Mouse (Mus musculus) retina, postnatal 1 day (tissue): Measurements from ENCODE around the gene Cct8l1.

Experiments used
- DNase-seq: peaks from one replicate; pipeline ENCODE4 v3.0.0-alpha.2; 2012

The Cct8l1 gene

DNA sequence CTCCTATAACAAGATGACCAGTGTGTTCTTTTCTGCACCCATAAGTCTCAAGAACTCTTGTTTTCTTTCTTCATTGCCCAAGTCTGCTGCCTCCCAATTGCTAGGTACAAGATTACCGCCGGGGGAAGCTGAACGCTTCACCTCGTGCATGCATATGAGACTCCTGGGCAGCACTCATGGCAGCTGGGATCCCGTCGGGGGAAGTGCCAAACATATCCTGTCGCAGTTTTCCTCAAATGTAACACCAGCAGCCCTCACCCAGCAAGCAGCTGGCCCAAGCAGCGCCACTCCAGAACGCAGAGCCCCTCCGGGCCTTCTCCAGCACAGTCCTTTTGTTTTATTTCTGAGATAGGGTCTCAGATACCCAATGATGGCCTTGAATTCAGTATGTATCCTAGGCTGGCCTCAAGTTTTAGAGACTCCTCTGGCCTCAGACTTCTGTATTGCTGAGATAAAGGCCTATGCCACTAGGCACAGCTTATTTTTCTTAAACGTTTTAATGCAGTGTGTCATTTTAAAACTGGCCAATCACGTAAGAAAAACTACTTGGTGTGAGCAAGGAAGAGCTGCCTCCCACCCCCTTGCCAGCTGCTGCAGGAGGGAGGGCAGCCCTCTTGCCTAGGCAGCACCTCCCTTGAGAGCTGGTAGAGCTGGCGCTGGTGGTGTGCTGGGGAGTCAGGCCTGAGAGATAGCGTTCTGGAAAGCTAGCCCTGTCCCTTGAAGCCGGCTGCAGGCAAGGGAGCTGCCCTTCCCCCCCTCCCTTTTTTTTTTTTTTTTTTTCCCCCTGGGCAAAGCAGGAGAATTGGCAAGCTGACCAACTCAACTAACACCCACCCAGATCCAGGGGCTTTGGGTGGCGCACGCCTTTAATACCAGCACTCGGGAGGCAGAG lies 16.6 kb downstream of the Cct8l1 start:
- no peak for DNase-seq

DNA sequence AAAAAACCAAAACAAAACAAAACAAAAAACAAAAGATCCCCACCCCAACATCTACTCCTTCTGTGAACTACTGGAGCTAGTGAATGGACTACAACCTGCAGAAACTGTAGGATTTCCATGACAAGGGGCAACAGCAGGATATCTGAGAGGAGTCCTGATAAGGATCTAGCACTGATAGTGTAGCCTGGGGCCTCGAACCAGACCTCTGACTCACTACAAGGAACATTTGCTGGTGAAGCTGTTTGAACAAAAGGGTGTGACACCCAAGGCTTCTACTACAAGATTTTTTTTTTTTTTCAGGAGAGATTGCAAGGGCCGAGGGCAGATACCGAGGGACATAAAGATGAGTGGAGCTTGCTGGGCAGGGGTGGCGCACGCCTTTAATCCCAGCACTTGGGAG lies 17.4 kb downstream of the Cct8l1 start:
- DNase-seq, result no peak

DNA sequence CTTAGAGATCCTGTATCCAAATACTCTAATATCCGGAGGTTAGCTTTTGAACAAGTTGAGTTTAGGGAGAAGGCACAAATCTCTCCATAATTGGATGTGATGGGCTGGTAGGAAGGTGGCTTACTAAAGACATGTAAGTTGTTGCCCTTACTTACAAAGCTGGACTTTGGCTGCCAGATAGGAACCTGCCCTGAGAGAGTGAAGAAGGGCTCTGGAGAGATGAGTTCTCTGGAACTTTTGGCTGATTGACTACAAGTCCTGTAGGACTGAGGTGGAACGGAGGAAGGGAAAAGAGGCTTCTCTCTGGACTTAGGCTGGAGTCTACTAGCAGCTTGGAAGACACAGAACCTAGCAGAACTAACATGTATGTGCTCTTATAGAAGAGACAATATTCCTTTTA lies 19.7 kb downstream of the Cct8l1 start:
- no peak for DNase-seq

GRCm38 (mm10) chr5:25536451-25536850 lies 20.6 kb downstream of the Cct8l1 start:
- no peak for DNase-seq

DNA sequence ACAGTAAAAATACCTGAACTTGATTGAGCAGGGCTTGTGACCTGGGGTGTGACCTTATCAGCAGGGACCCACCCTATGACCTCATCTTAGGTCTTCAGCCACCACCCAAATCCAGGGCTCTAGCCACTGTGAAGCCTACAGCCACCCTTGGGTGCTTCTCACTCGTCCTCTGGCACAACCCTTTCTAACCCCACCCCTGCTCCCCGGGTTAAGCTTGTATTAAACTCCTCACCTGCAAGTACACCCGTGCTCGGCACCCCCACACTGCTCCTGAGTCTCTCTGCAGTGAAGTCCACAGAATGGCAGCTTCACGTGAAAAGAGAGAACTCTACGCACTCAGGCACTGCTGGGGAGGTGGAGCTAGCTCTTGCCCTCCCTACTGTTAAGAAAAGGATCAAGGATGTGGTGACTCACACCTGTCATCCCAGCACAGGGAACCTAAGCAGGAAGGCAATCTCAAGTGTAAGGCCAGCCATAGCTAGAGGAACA lies 21.1 kb downstream of the Cct8l1 start:
- DNase-seq, result no peak

GRCm38 (mm10) chr5:25540412-25540811 lies 24.5 kb downstream of the Cct8l1 start:
- DNase-seq, result no peak

DNA sequence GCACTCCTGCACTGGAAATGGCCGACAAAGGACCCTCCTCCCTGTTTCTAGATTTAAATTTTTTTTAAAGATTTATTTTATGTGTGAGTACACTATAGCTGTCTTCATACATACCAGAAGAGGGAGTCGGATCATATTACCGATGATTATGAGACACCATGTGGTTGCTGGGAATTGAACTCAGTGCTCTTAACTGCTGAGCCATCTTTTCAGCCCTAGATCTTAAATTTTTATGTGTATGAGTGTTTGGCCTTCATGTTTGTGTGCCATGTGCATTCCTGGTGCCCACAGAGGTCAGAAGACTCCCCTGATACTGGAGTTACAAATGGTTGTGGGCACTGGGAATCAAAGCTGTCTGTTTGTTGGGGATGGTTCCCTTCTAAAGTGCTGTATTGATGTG lies 25.1 kb downstream of the Cct8l1 start:
- no peak for DNase-seq

DNA sequence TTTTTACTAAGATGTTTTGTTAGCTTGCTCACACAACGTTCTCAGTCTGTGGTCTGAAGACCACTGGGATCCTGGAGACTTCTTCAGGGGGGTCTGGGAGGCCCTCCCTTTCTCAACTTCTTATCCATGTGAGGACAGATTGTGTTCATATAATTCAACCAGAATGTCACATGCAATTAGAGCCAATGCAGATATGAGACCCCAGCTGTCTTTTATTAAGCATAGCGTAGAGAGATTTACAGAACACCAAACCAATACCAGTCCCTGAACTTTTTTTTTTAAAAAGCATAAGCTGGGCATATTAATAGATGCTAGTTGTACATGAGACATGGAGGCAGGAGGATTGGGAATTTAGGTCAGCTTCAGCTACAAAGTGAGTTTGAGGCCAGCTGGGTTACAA lies 25.8 kb downstream of the Cct8l1 start:
- peak; percentile 59 for DNase-seq

GRCm38 (mm10) chr5:25544061-25544460 lies 28.2 kb downstream of the Cct8l1 start:
- no peak for DNase-seq

DNA sequence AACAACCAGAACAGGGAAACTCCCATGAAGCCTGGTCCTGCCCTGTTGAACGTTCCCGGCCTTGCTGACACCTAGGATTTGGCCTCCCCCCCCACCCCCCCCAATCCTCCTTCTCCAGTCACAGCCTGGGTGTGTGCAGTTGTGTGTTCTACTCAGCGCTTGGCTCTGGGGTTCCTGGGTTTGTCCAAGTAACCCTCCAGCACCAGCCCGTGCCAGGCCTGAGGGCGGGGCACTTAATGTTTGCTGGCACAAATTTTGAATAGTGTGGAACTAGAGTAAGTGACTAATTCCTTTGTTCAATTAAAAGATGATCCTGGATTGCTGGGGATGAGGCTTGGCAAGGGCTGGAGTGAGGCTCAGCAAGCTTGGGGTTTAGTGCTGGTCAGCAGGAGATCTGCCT lies 28.7 kb downstream of the Cct8l1 start:
- DNase-seq, result peak; percentile 44

- DNase-seq, result no peak
Measured at GRCm38 (mm10) chr5:25546912-25547311, 31.0 kb downstream of the Cct8l1 start.

DNA sequence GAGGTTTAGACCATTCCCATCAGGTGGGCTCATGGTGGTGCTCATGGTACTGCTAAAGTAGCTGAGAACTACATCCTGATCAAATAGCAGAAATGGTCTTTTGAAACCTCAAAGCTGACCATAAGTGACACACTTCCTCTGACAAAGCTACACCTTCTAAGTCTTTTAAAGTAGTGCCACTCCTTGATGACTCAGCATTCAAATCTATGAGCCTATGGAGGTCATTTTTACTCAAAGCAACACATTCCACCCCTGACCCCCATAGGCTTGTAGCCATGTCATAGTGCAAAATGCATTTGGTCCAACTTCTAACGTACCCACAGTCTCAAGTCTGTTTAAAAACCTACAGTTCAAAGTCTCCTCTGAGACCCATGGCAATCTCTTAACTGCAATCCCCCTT lies 35.0 kb downstream of the Cct8l1 start:
- DNase-seq, result no peak

DNA sequence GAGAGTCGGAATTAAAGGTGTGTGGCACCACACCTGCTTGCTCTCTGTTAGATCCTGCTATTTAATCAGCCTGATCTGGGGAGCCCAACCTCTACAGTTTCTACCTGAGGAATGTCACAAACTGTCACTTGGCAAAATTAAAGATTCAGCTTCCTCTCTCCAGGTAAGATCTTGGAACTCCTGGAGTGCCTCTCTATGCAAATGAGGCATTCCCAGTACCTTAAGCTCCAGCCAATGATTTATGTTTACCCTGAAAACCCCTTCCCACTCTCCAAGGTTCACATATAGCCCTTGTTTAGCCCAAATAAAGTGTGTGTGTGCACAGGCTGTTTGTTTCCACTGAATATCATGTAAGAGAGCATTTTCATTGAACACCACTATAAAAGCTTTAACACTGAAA lies 38.3 kb downstream of the Cct8l1 start:
- no peak for DNase-seq

GRCm38 (mm10) chr5:25554689-25555088 lies 38.8 kb downstream of the Cct8l1 start:
- DNase-seq, result no peak

- no peak for DNase-seq
Measured at GRCm38 (mm10) chr5:25555684-25556083, 39.8 kb downstream of the Cct8l1 start.

DNA sequence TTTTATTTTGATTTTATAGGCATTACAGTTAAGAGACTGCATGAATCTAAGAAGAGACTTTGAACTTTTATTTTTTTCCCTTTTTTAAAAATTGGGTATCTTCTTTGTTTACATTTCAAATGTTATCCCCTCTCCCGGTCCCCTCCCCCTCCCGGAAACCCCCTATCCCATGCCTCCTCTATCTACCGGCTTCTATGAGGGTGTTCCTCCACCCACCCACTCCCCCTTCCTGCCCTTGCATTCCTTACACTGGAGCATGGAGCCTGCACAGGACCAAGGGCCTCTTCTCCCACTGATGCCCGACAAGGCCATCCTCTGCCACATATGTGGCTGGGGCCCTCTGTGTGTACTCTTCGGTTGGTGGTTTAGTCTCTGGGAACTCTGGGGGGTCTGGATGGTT lies 40.5 kb downstream of the Cct8l1 start:
- DNase-seq, result no peak
